Mouse (Mus musculus) ZHBTc4 (cell line): ENCODE results near the gene Blvra.
"Not testable (repeated sequence)": the region's sequence is repeated elsewhere in the genome, so short reads cannot be mapped to it uniquely, and the experiment has no call there.

ENCODE experiments used
- DNase-seq: peaks from one replicate; pipeline ENCODE4 v3.0.0-alpha.2; 2011; ENCODE audit warnings: low read depth, low spot score

Gene Blvra

GRCm38 (mm10) chr2:127070435-127070841 lies at the start of gene Blvra:
TSS of gene Blvra (plus strand) at chr2:127070665.
- peak; percentile 97 for DNase-seq

- no peak for DNase-seq
Measured at GRCm38 (mm10) chr2:127035006-127035605, 35.4 kb upstream of the Blvra start.

DNA sequence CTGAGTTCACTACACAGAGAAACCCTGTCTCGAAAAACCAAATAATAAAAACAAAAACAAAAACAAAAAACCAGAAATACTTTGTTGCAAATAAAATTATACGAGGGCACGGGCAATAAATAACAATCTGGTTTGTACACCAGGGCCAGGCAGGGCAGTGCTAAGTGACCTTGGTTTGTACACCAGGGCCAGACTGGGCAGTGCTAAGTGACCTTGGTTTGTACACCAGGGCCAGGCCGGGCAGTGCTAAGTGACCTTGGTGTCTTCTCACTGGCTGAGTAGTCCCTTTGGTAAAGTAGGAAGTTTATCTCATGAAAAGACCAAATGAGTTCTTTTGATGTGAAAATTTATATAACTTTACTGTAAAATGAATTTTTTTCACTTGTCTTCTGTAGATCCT lies 33.2 kb upstream of the Blvra start:
- DNase-seq, result no peak

DNA sequence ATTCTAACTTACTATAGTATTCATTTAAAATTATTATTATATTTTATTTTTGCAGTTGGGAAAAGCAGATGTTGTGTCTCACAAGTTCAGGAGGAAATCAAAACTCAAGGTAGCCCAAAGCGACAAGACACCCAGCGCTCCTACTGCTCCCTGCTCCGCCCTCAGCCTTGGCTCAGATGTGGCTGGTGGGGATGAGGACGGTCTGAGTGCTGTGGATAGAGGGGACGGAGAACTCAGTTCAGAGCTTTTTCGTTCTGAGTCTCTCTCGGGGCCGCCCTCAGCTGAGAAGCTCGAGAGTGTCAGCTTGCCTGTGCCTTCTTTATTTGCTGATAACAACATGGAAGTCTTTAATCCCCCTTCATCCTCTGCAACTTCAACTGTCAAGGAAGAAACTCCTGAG lies 9.0 kb upstream of the Blvra start:
- no peak for DNase-seq

- peak; percentile 12 for DNase-seq
Measured at GRCm38 (mm10) chr2:127068806-127069205, 1.7 kb upstream of the Blvra start.

DNA sequence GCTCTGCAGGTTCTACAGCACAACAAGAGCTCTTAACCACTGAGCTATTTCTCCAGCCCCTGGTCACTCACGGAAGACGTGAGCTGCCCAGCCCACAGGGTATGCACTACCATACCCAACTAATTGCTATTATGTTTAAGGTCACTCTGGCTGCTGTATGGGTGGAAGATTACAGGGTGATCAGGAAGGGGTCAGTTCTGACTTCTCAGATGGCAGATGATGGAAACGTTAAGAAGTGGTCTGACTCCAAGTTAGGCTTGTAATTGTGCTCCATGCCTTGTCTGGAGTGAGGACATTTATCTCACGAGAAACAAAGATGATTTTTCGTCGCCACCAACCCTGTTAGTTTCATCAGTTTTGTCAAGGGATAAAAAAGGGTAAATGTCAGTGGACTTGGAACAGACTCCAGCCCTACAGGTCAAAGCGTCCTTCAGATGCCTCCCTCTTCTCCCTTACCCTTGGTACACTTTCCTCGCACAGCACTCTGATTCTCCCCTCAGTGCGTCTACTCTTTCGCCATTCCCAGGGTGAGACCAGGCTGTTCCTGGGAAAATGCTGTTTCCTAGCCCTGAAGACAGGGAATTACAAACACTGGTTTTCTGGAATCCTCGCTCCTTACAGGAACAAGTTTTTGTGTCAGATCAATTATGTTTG lies 557 bp upstream of the Blvra start:
- DNase-seq, result no peak

- no peak for DNase-seq
Measured at GRCm38 (mm10) chr2:127070879-127071278, 414 bp downstream of the Blvra start.

GRCm38 (mm10) chr2:127074116-127074515 lies 3.7 kb downstream of the Blvra start:
- no peak for DNase-seq

GRCm38 (mm10) chr2:127077611-127078010 lies 7.1 kb downstream of the Blvra start:
- DNase-seq, result peak; percentile 59

GRCm38 (mm10) chr2:127079066-127079465 lies 8.6 kb downstream of the Blvra start:
- DNase-seq, result peak; percentile 13

DNA sequence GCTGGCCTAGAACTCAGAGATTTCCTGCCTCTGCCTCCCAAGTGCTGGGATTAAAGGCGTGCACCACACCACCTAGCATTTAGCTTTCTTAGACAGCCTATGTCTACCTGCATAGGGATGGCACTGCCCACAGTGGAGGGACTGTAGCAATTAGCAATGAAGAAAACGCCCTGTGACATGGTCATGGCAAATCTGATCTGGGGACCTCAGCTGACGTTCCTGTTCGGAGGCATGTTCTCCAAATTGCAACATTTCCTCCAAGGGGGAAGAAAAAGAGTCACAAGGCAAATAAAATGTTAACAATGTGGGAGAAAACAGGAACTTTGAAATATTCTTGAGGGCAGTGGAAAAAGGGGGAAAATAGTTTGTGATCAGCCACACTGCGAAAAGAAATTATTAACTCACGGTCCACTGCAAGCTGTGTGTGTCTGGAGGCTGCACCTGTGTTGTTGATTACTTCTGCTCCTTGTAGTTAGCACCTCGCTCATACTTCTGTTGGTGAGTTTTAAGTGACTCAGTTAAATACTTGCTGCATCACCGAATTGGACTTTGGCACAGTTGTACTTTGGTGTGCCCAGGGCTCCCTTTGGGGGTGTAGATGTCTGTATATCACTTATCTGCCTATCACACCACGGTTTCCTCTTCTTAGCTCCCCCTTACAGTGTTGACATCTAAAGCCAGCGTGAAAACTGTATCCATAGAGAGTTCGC lies 9.6 kb downstream of the Blvra start:
- no peak for DNase-seq

DNA sequence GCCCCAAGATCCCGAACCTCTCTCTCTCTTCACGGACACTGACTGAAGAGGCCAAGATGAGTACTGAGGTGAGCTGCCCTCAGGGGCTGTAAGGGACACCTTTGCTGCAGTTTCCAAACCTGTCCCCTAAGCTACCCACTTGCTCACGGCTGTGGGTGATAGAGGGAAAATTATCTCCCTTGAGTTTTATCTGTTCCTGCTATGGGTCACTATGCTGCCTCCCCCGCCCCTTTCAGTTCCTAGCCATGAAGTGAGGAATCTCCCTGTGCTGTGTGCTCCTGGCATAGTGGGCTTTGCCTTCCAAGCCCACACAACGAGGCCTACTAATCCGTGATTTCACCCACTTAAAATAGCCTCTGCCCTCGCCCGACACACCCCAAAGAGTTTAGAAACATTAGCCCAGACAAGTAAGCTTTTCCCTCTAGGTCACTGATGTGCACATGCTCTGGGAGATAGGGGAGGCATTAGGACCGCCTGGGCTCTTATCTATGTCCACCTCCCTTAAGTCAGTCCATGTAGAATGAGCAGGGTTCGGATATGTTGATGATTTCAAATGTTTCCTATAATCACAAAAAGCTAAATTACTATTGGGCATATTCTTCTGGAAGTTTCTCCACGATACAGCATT lies 10.2 kb downstream of the Blvra start:
- DNase-seq, result no peak

DNA sequence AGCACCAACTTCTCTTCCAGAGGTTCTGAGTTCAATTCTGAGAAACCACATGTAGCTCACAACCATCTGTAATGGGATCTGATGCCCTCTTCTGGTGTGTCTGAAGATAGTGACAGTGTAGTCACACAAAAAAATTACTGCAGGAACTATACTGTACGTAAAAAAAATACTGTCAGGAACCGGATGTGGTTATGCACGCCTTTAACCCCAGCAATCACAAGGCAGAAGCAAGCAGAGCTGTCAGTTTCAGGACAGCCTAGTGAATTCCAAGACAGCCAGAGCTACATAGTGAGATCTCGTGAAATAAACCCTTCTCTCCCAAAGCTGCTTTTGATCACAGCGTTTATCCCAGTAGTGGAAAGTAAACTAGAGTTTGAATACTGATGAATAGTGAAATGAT lies 15.8 kb downstream of the Blvra start:
- DNase-seq, result no peak

DNA sequence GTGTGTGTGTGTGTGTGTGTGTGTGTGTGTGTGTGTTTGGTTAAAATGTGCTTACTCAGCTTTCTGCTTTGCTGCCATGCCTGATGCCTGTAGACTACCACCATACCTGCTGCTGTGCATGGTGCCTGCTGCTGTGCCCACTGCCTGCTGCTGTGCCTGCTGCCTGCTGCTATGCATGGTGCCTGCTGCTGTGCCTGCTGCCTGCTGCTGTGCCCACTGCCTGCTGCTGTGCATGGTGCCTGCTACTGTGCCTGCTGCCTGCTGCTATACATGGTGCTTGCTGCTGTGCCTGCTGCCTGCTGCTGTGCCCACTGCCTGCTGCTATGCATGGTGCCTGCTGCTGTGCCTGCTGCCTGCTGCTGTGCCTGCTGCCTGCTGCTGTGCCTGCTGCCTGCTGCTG lies 19.7 kb downstream of the Blvra start:
- DNase-seq, result not testable (repeated sequence)

GRCm38 (mm10) chr2:127092000-127092399 lies 21.5 kb downstream of the Blvra start:
- DNase-seq, result no peak

DNA sequence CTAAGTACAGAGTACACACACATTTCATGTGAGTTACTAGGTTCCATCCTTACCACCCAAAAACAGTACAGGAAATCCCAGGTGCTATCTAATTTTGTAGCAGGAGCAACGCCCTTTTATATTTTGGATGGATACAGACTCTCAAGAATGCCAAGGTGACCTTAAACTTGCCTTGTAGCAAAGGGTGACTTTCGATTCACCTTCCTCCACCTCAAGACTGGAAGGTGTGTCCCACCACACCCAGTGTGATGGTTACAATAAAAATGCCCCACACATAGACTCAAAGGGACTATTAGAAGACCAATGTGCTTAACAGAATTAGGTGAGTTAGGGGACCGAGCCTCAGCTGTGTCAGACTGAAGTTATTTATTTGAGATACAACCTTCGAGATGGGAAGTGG lies 38.5 kb downstream of the Blvra start:
- peak; percentile 66 for DNase-seq

DNA sequence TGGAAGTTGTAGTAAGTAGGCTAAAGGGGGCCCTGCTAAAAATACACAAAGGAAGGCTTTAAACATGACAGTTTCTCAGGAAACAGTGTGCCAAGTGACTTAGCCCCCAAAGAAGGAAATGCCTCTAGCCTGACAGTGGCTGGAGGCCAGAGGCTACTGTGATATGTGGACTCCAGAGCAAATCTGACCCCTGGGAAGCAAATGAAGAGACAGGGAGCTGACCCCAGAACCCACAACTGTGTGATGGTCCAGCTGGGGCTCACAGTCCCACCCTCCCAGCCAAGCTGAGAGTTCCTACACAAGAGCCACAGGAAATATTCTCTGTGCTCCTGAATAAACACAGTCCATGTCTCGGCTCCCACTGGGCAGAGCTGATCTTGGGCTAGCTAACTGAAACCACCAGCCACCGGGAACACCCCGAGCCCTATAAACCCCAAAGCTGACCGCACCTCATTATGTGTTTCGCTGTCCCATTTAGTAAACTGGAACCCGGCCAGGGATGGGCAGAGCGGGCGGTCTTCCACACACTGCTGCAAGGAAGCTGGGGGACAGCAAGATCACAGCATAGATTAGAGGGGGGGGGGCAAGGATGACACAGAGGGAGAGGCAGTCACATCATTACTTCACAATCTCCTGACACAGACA lies 51.2 kb downstream of the Blvra start:
- DNase-seq, result no peak

- no peak for DNase-seq
Measured at GRCm38 (mm10) chr2:127128926-127129325, 58.5 kb downstream of the Blvra start.

- DNase-seq, result no peak
Measured at GRCm38 (mm10) chr2:127131353-127131752, 60.9 kb downstream of the Blvra start.

DNA sequence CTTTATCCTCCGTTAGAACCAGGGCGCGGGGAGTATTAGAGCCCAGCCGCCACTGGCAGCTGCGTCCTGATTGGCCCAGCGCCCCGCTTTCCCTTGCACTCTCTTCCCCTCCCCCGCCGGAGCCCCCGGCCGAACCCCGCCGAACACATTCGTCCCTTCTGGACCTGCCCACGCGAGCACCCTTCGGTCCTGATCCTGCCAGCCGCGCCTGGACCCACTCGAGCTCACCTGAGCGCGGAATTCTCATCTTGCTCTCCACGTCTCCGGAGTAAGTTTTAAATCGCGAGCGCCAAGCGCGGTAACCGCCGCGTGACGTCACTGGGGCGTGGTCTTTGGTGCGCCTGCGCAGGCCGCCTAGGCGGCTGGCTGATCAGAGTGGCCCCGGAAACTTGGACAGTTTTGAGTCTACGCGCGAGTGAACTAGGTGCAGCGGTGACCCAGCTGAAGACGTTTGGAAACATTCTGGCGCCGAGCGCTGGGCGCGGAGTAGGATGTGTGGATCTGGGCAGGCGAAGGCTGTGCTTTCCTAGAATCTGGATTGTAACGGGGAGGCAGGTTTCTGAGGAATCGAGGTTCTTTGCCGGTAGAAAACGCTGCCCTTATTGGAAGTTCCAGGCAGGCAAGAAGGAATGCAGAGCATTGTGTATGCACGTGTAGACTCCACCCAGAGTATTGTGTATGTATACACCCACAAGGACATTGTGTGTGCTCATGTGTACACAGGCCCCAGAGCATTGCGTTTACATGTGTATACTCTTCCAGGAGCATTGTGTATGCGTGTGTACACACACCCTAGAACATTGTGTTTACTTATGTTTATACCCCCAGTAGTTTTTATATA lies 63.4 kb downstream of the Blvra start, which contains the start of gene Ncaph:
TSS of gene Ncaph (minus strand) at position 334 of the 841 bp plus-strand sequence.
- DNase-seq, result peak; percentile 96

DNA sequence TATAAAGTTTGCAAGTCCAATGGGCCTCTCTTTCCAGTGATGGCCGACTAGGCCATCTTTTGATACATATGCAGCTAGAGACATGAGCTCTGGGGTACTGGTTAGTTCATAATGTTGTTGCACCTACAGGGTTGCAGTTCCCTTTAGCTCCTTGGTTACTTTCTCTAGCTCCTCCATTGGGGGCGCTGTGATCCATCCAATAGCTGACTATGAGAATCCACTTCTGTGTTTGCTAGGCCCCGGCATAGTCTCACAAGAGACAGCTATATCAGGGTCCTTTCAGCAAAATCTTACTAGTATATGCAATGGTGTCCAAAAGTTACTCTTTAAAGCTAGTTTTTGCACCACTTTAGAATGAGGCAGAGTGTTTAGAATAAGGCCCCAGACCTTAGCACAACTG lies 64.8 kb downstream of the Blvra start:
- DNase-seq, result not testable (repeated sequence)
